Mouse (Mus musculus) hindbrain, embryonic 13.5 days (tissue): ENCODE results near the gene Exoc6b. TPM values are rescaled to one million over a fixed set of nuclear protein-coding genes. Genes with fewer than 3 reads are reported as not detected.

ENCODE experiments used
- ATAC-seq: fragments of 200-750 bp; cut with Nextera tagmentation; 2 replicates; pipeline ENCODE4 v1.8.0; 2017; ENCODE audit warnings: moderate TSS enrichment; ENCODE audit not compliant: low FRiP score
- H3K27ac ChIP-seq: fragments of 300-500 bp; sonication (generic); 2 replicates; pipeline ENCODE4 v1.5.1; 2015; ENCODE audit warnings: inconsistent platforms, mild to moderate bottlenecking, moderate library complexity
- H3K27me3 ChIP-seq: fragments of 300-500 bp; sonication (generic); 2 replicates; pipeline ENCODE4 v1.6.1; 2015; ENCODE audit warnings: mild to moderate bottlenecking, inconsistent platforms
- H3K36me3 ChIP-seq: fragments of 300-500 bp; sonication (generic); 2 replicates; pipeline ENCODE4 v1.6.1; 2015; ENCODE audit warnings: mild to moderate bottlenecking, inconsistent platforms
- H3K4me1 ChIP-seq: fragments of 300-500 bp; sonication (generic); replicated peaks from 2 replicates; pipeline ENCODE4 v1.6.1; 2015; ENCODE audit warnings: inconsistent platforms
- H3K4me2 ChIP-seq: fragments of 300-500 bp; sonication (generic); 2 replicates; pipeline ENCODE4 v1.6.1; 2015; ENCODE audit warnings: inconsistent platforms, mild to moderate bottlenecking, moderate library complexity
- H3K4me3 ChIP-seq: fragments of 300-500 bp; sonication (generic); 2 replicates; pipeline ENCODE4 v1.5.1; 2015; ENCODE audit warnings: mild to moderate bottlenecking, inconsistent platforms
- H3K9ac ChIP-seq: fragments of 300-500 bp; sonication (generic); 2 replicates; pipeline ENCODE4 v1.6.1; 2015; ENCODE audit warnings: mild to moderate bottlenecking, inconsistent platforms
- H3K9me3 ChIP-seq: fragments of 300-500 bp; sonication (generic); 2 replicates; pipeline ENCODE4 v1.6.1; 2016; ENCODE audit warnings: inconsistent platforms
- WGBS: fragments of 180-500 bp; shearing (Covaris S2); methylation state at CpG from one replicate; pipeline ENCODE4 v1.1.7; 2015; 5-methylcytosine and 5-hydroxymethylcytosine counted together
- polyA plus RNA-seq: library from polyadenylated mRNA; unstranded; fragments of >200 nt; fragmentation: Nextera tagmentation; extraction: Ambion mirVana; gene quantifications from 2 replicates; pipeline ENCODE4 v1.2.1, GENCODE M21; 2015

The Exoc6b gene
- polyA plus RNA-seq, 1 experiment from 2014 or later: 47.7 TPM

DNA sequence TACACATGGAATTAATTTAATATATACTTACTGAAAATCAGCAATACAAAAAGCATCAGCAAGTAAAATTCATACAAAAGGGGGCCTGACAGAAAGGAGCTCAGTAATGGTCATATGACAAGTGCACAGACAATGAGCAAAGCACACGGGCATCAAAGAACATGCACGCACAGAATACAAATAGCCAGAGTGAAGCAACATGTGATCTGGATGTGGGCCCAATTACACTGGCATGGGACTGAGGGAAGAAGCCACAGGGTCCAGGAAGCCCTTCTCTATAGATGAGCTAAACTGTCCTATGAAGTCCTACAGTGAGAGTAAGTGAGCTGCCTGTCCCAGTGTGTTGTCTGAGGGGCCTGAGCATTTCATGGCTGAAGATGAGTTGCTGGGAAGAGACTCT lies 376.1 kb downstream of the Exoc6b start:
- no peaks in the 10 kb centered on the region for H3K36me3 ChIP-seq
- ATAC-seq: 0 out of 2 replicates have a peak, but pooled peaks have one; percentile 36
- H3K27ac ChIP-seq: peak overlapping the region; percentile 36; the same call in 1 of the 2 replicates

DNA sequence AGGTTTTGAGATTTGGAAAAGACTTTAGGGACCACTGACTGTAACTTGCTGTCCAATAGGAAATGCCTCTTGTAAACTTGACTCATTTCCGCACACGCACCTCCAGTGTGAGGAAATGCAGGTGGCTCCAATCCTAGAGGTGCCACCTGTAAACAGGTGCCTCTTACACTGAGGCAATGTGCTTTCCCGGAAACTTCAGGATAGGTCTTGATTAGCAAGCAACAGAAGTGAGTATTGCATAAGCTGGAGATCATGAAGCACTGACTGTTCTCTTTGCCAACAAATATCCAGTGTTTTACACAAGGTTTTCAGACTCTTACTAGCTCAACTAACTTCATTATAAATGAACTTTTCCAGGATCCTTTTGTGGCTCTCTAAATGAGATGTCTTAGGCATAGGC lies 377.4 kb downstream of the Exoc6b start:
- Histone ChIP-seq H3K36me3 (no peaks in the 10 kb centered on the region), H3K27ac (no peak overlapping the region), H3K9ac (no peak overlapping the region), H3K27me3 (no peaks in the 10 kb centered on the region), H3K4me1 (peaks cover 19% of the 10 kb centered on the region), H3K4me2 (no peak overlapping the region), H3K4me3 (no peak overlapping the region), H3K9me3 (no peaks in the 10 kb centered on the region)
- no peak for ATAC-seq
- 90% methylated on average over 3 of the region's 3 CpGs for WGBS

More for the DNA sequence above, 376.1 kb downstream of the Exoc6b start:
- no peaks in the 10 kb centered on the region for H3K27me3 ChIP-seq
- H3K9ac ChIP-seq: no peak overlapping the region
- peaks cover 31% of the 10 kb centered on the region for H3K4me1 ChIP-seq
- no peak overlapping the region for H3K4me3 ChIP-seq
- H3K4me2 ChIP-seq: no peak overlapping the region
- 45% methylated on average over 2 of the region's 2 CpGs for WGBS
- H3K9me3 ChIP-seq: no peaks in the 10 kb centered on the region

GRCm38 (mm10) chr6:84677770-84678169 lies 391.5 kb downstream of the Exoc6b start:
- Histone ChIP-seq H3K4me3 (no peak overlapping the region), H3K4me2 (no peak overlapping the region), H3K9ac (no peak overlapping the region), H3K4me1 (no peaks in the 10 kb centered on the region), H3K9me3 (peaks cover 3% of the 10 kb centered on the region; the same call in 1 of the 2 replicates), H3K27ac (no peak overlapping the region), H3K27me3 (no peaks in the 10 kb centered on the region), H3K36me3 (peaks cover 9% of the 10 kb centered on the region)
- 90% methylated on average over 3 of the region's 3 CpGs for WGBS
- ATAC-seq: no peak

DNA sequence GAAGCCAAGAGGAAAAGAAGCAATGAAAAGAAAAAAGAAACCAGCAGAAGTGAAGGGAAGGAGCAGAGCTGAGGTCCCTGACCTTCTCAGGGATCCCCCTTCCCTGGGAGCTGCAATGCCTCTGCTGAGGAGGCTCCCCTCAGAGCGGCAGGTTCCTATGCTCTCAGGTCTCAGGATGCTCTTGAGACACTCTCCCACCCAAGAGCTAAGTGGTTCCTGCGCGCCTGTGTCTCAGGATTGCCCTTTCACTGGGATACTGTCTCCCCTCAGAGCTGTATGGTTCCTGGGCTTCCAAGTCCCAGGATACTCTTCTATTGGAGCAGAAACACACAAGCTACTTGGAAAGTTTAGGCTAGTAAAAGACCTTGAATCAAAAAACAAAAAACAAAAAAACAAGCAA lies 394.4 kb downstream of the Exoc6b start:
- Histone ChIP-seq H3K4me2 (no peak overlapping the region), H3K27me3 (no peaks in the 10 kb centered on the region), H3K4me3 (no peak overlapping the region), H3K4me1 (no peaks in the 10 kb centered on the region), H3K27ac (no peak overlapping the region), H3K9ac (no peak overlapping the region), H3K36me3 (peaks cover 12% of the 10 kb centered on the region), H3K9me3 (peaks cover 15% of the 10 kb centered on the region; the same call in 1 of the 2 replicates)
- WGBS: 90% methylated on average over 3 of the region's 3 CpGs
- no peak for ATAC-seq

DNA sequence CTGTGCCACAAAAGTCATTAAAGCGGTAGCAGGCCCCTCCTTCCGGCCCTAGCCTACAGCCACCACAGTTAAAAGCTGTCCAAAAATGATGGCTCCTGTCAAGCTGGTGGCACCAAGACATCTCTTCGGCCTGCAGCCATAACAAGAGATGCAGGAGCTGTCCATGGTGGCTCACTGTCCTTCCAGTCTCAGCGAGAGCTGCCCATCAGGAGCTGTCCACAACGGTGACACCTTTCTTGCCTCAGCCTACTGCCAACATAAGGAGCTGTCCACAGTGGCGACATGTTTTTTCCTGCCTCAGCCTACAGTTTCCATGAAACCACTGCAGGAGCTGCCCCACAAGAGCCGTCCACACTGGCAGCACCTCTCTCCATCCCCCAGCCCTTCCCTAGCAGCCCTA lies 395.2 kb downstream of the Exoc6b start:
- no peak for ATAC-seq
- no peaks in the 10 kb centered on the region for H3K27me3 ChIP-seq
- WGBS: 88% methylated on average over 7 of the region's 7 CpGs
- no peak overlapping the region for H3K27ac ChIP-seq
- H3K9me3 ChIP-seq: peaks cover 15% of the 10 kb centered on the region; the same call in 1 of the 2 replicates
- H3K4me1 ChIP-seq: no peaks in the 10 kb centered on the region
- peaks cover 12% of the 10 kb centered on the region for H3K36me3 ChIP-seq
- no peak overlapping the region for H3K4me2 ChIP-seq
- H3K9ac ChIP-seq: no peak overlapping the region
- no peak overlapping the region for H3K4me3 ChIP-seq

- no peaks in the 10 kb centered on the region for H3K36me3 ChIP-seq
- WGBS: 81% methylated on average over 2 of the region's 2 CpGs
- no peak overlapping the region for H3K27ac ChIP-seq
- H3K4me1 ChIP-seq: no peaks in the 10 kb centered on the region
- no peak for ATAC-seq
- H3K4me2 ChIP-seq: no peak overlapping the region
- H3K27me3 ChIP-seq: no peaks in the 10 kb centered on the region
- no peak overlapping the region for H3K9ac ChIP-seq
- H3K4me3 ChIP-seq: no peak overlapping the region
- no peaks in the 10 kb centered on the region for H3K9me3 ChIP-seq
Observed at GRCm38 (mm10) chr6:84661451-84662112, 407.7 kb downstream of the Exoc6b start.

DNA sequence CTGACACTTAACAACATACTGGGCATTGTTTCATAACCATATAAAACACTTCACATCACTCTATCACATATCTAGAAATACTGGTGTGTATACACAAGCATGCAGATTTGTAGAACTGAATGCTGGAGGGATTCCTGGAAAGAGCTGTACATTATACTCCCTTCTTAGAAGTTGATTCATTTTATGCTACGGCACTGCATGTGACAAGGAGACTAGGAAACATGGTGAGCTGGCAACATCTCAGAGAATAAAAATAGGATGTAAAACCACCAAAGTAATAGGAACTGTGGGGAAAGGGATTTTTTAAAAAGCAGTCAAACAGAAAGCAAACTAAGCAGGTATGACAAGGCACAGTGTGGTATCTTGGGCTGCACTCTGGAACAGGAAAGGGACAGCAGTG lies 408.3 kb downstream of the Exoc6b start:
- Histone ChIP-seq H3K27me3 (no peaks in the 10 kb centered on the region), H3K36me3 (no peaks in the 10 kb centered on the region), H3K9me3 (no peaks in the 10 kb centered on the region), H3K4me2 (no peak overlapping the region), H3K9ac (no peak overlapping the region), H3K4me1 (no peaks in the 10 kb centered on the region), H3K4me3 (no peak overlapping the region), H3K27ac (no peak overlapping the region)
- 92% methylated on average over 1 of the region's 1 CpGs for WGBS
- no peak for ATAC-seq

GRCm38 (mm10) chr6:84657091-84657490 lies 412.2 kb downstream of the Exoc6b start:
- no peaks in the 10 kb centered on the region for H3K4me1 ChIP-seq
- no peaks in the 10 kb centered on the region for H3K36me3 ChIP-seq
- H3K4me3 ChIP-seq: no peak overlapping the region
- 87% methylated on average over 1 of the region's 1 CpGs for whole genome bisulfite sequencing
- no peak overlapping the region for H3K27ac ChIP-seq
- no peaks in the 10 kb centered on the region for H3K27me3 ChIP-seq
- H3K9me3 ChIP-seq: no peaks in the 10 kb centered on the region
- H3K4me2 ChIP-seq: no peak overlapping the region
- ATAC-seq: no peak
- no peak overlapping the region for H3K9ac ChIP-seq

- no peaks in the 10 kb centered on the region for H3K36me3 ChIP-seq
- WGBS: 60% methylated on average over 2 of the region's 2 CpGs
- no peak overlapping the region for H3K4me2 ChIP-seq
- no peak for ATAC-seq
- H3K27me3 ChIP-seq: no peaks in the 10 kb centered on the region
- H3K9me3 ChIP-seq: no peaks in the 10 kb centered on the region
- no peak overlapping the region for H3K27ac ChIP-seq
- H3K9ac ChIP-seq: no peak overlapping the region
- H3K4me1 ChIP-seq: no peaks in the 10 kb centered on the region
- no peak overlapping the region for H3K4me3 ChIP-seq
Observed at GRCm38 (mm10) chr6:84656680-84657079, 412.6 kb downstream of the Exoc6b start.

DNA sequence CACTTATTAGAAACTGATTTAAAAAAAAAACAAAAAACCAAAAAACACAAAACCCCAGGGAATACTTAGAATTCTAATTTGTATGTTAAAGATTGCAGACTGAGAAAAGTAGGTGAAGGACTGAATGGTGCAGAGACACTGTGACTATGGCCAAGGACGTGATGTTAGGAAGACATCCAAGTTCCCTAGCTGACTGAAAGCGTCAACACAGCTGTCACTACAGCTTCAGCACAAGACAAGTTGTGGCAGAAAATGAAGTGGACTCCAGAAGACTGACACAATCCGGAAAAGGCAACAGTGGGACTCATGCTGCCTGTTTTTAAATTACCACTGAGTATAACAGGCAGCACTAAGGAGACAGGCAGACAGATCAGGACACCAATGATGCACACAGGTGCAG lies 417.4 kb downstream of the Exoc6b start:
- Histone ChIP-seq H3K27ac (no peak overlapping the region), H3K4me2 (no peak overlapping the region), H3K4me1 (peaks cover 11% of the 10 kb centered on the region), H3K27me3 (no peaks in the 10 kb centered on the region), H3K36me3 (no peaks in the 10 kb centered on the region), H3K9me3 (no peaks in the 10 kb centered on the region), H3K4me3 (no peak overlapping the region), H3K9ac (no peak overlapping the region)
- no peak for ATAC-seq
- 90% methylated on average over 3 of the region's 3 CpGs for WGBS

- Histone ChIP-seq H3K27ac (peak overlapping the region; percentile 10), H3K4me3 (no peak overlapping the region), H3K9ac (no peak overlapping the region), H3K9me3 (no peaks in the 10 kb centered on the region), H3K4me1 (peaks cover 23% of the 10 kb centered on the region), H3K4me2 (no peak overlapping the region), H3K36me3 (no peaks in the 10 kb centered on the region), H3K27me3 (no peaks in the 10 kb centered on the region)
- WGBS: 58% methylated on average over 4 of the region's 4 CpGs
- ATAC-seq: no peak
Observed at GRCm38 (mm10) chr6:84647197-84647596, 422.1 kb downstream of the Exoc6b start.

DNA sequence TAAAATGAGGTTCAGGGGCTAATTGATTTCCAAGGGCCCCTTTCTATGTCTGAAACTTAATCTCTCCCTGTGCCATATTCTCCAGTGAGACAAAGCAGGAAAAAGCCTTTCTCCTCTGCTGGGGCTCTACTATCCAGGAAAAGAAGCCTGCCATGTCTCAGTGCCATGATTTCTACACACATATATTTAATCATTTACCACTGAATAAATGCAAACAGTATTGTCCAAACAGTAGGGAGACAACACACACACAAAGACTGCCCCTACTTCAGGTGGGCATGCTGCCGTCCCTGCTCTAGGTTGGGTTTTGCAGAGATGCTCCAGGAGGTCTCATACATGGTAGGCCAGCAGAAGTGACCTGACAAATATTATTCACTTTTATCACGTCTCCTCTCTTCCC lies 422.6 kb downstream of the Exoc6b start:
- WGBS: 69% methylated on average over 2 of the region's 2 CpGs
- H3K4me1 ChIP-seq: peaks cover 23% of the 10 kb centered on the region
- H3K9me3 ChIP-seq: no peaks in the 10 kb centered on the region
- no peak overlapping the region for H3K9ac ChIP-seq
- no peak for ATAC-seq
- no peaks in the 10 kb centered on the region for H3K27me3 ChIP-seq
- no peaks in the 10 kb centered on the region for H3K36me3 ChIP-seq
- H3K27ac ChIP-seq: peak overlapping the region; percentile 10; the same call in 1 of the 2 replicates
- no peak overlapping the region for H3K4me2 ChIP-seq
- H3K4me3 ChIP-seq: no peak overlapping the region

GRCm38 (mm10) chr6:84641062-84641431 lies 428.3 kb downstream of the Exoc6b start:
- Histone ChIP-seq H3K36me3 (no peaks in the 10 kb centered on the region), H3K4me2 (no peak overlapping the region), H3K4me3 (no peak overlapping the region), H3K27ac (no peak overlapping the region), H3K4me1 (peaks cover 11% of the 10 kb centered on the region), H3K27me3 (no peaks in the 10 kb centered on the region), H3K9me3 (no peaks in the 10 kb centered on the region), H3K9ac (no peak overlapping the region)
- WGBS: 73% methylated on average over 4 of the region's 4 CpGs
- no peak for ATAC-seq
